Comparison of ENCODE assay signal across 8 mouse cellular contexts in genomic region chr5:96209459-96209858, GRCm38 (mm10). TPM values are rescaled to one million over a fixed set of nuclear protein-coding genes. Genes with fewer than 3 reads are reported as not detected.
A peak's percentile ranks its signal among the peaks of the same experiment; 100 is the strongest.
DNase-seq lines count a peak whose midpoint lies in the region; ATAC-seq lines count a peak whose summit lies in the region.

Gene Mrpl1 (plus strand): TSS chr5:96209493.

- no peaks in the 10 kb centered on the region for H3K9me3 ChIP-seq in intestine, embryonic 14.5 days (ENCODE audit: control insufficient read depth, low read length)
- H3K9me3 ChIP-seq in limb, embryonic 10.5 days (replicated peaks): no peaks in the 10 kb centered on the region
- no peaks in the 10 kb centered on the region for H3K9me3 ChIP-seq in midbrain, embryonic 10.5 days (replicated peaks)
- H3K9me3 ChIP-seq in stomach, embryonic 14.5 days (ENCODE audit: control insufficient read depth, low read depth, low read length): no peaks in the 10 kb centered on the region

- WGBS in intestine, embryonic 14.5 days: under 1% methylated on average over 17 of the region's 17 CpGs
- WGBS in limb, embryonic 10.5 days: 5% methylated on average over 17 of the region's 17 CpGs
- 3% methylated on average over 17 of the region's 17 CpGs for WGBS in midbrain, embryonic 10.5 days
- WGBS in stomach, embryonic 14.5 days: under 1% methylated on average over 17 of the region's 17 CpGs

- peak within 1 kb of the TSS; percentile 80 for H3K4me2 ChIP-seq in intestine, embryonic 14.5 days (ENCODE audit: low read length)
- H3K4me2 ChIP-seq in stomach, embryonic 14.5 days (replicated peaks; ENCODE audit: low read depth, low read length): peak within 1 kb of the TSS; percentile 68

- intact Hi-C loops in gastrocnemius, postnatal 36 days (cut with DNase I): loop anchor here (2.0 kb wide), 1 partner anchor 43 kb away; no protein-coding TSS in a partner anchor

- peak within 1 kb of the TSS; percentile 76 for H3K27ac ChIP-seq in intestine, embryonic 14.5 days (ENCODE audit: low read depth)
- peak within 1 kb of the TSS; percentile 89 for H3K27ac ChIP-seq in limb, embryonic 10.5 days
- H3K27ac ChIP-seq in midbrain, embryonic 10.5 days (replicated peaks): peak within 1 kb of the TSS; percentile 87
- peak within 1 kb of the TSS; percentile 82 for H3K27ac ChIP-seq in stomach, embryonic 14.5 days (ENCODE audit: low read length)

- H3K9ac ChIP-seq in intestine, embryonic 14.5 days (ENCODE audit: low read length): peak within 1 kb of the TSS; percentile 78
- H3K9ac ChIP-seq in stomach, embryonic 14.5 days (replicated peaks; ENCODE audit: low read depth, low read length): peak within 1 kb of the TSS; percentile 49

- DNase-seq in B cell, adult 2 months: peak; percentile 59 to 61
- peak; percentile 21 to 29 for DNase-seq in adrenal gland, adult 18-20 months (ENCODE audit: low spot score in 2 of 2)
- peak; percentile 60 for DNase-seq in embryo, embryonic 11 days
- peak; percentile 4 to 28 for DNase-seq in gastrocnemius, postnatal 36 days
- DNase-seq in intestine, embryonic 14.5 days (ENCODE audit: low spot score): peak; percentile 75
- DNase-seq in limb, embryonic 10.5 days (ENCODE audit: low spot score): peak; percentile 58
- no peak for DNase-seq in midbrain, embryonic 10.5 days (ENCODE audit: low spot score)

- no peaks in the 10 kb centered on the region for H3K27me3 ChIP-seq in intestine, embryonic 14.5 days (replicated peaks; ENCODE audit: control insufficient read depth, insufficient read depth, low read length)
- no peaks in the 10 kb centered on the region for H3K27me3 ChIP-seq in limb, embryonic 10.5 days (ENCODE audit: low read depth, poor library complexity, severe bottlenecking)
- no peaks in the 10 kb centered on the region for H3K27me3 ChIP-seq in midbrain, embryonic 10.5 days (ENCODE audit: low read depth, poor library complexity, severe bottlenecking)
- H3K27me3 ChIP-seq in stomach, embryonic 14.5 days (ENCODE audit: control insufficient read depth, insufficient read depth, low read length): no peaks in the 10 kb centered on the region

- peaks cover 8% of the 10 kb centered on the region for H3K36me3 ChIP-seq in intestine, embryonic 14.5 days (ENCODE audit: control insufficient read depth, insufficient read depth, low read length)
- H3K36me3 ChIP-seq in limb, embryonic 10.5 days: peaks cover 6% of the 10 kb centered on the region
- peaks cover 7% of the 10 kb centered on the region for H3K36me3 ChIP-seq in midbrain, embryonic 10.5 days
- peaks cover 4% of the 10 kb centered on the region; the same call in 1 of the 2 replicates for H3K36me3 ChIP-seq in stomach, embryonic 14.5 days (ENCODE audit: control insufficient read depth, insufficient read depth, low read length)

- H3K4me3 ChIP-seq in intestine, embryonic 14.5 days (ENCODE audit: low read depth, low read length): peak within 1 kb of the TSS; percentile 99
- peak within 1 kb of the TSS; percentile 80 for H3K4me3 ChIP-seq in limb, embryonic 10.5 days
- H3K4me3 ChIP-seq in midbrain, embryonic 10.5 days: peak within 1 kb of the TSS; percentile 81
- H3K4me3 ChIP-seq in stomach, embryonic 14.5 days (ENCODE audit: low read depth, low read length): peak within 1 kb of the TSS; percentile 65

- peaks cover 9% of the 10 kb centered on the region; the same call in 1 of the 2 replicates for H3K4me1 ChIP-seq in intestine, embryonic 14.5 days (replicated peaks; ENCODE audit: control insufficient read depth, insufficient read depth, low read length)
- H3K4me1 ChIP-seq in limb, embryonic 10.5 days: peaks cover 12% of the 10 kb centered on the region
- peaks cover 16% of the 10 kb centered on the region for H3K4me1 ChIP-seq in midbrain, embryonic 10.5 days
- peaks cover 11% of the 10 kb centered on the region; the same call in 1 of the 2 replicates for H3K4me1 ChIP-seq in stomach, embryonic 14.5 days (ENCODE audit: control insufficient read depth, insufficient read depth, low read length)

- ATAC-seq in intestine, embryonic 14.5 days (replicated peaks; ENCODE audit: low FRiP score, low TSS enrichment, low read depth): peak; percentile 82
- ATAC-seq in stomach, embryonic 14.5 days (ENCODE audit: insufficient number of reproducible peaks, insufficient read depth, low FRiP score, low read depth): peak; percentile 47; the same call in 1 of the 2 replicates

RNA-seq across cellular contexts. Expression of gene Mrpl1, which starts in this region (rescaled TPM):
- 10 to 100 TPM; 19.6 to 20.2 TPM for total RNA-seq in adrenal gland, adult 18-20 months (2021)
- 10 to 100 TPM; 24.5 to 25.2 TPM for total RNA-seq in gastrocnemius, postnatal 36 days (2021)
- 23.6 and 26.0 TPM in 2 replicates for polyA plus RNA-seq in intestine, embryonic 14.5 days (2014; fragmentation: Nextera tagmentation; extraction: Ambion mirVana)
- 23.7 and 26.4 TPM in 2 replicates for polyA plus RNA-seq in limb, embryonic 10.5 days (2016; fragmentation: Nextera tagmentation; extraction: Ambion mirVana)
- 20.5 and 22.2 TPM in 2 replicates for polyA plus RNA-seq in midbrain, embryonic 10.5 days (2016; fragmentation: Nextera tagmentation; extraction: Ambion mirVana)
- 21.2 and 21.5 TPM in 2 replicates for polyA plus RNA-seq in stomach, embryonic 14.5 days (2014; fragmentation: Nextera tagmentation; extraction: Ambion mirVana)
